Mouse (Mus musculus) ES-E14 (cell line): ENCODE data around the gene Prkcb.

ENCODE experiments used
- CHD2 ChIP-seq: IDR thresholded peaks from 2 replicates; pipeline ENCODE4 v1.6.1; 2014; ENCODE audit warnings: mild to moderate bottlenecking, low read depth, low read length, inconsistent platforms
- HCFC1 ChIP-seq: IDR thresholded peaks from 2 replicates; pipeline ENCODE4 v1.6.1; 2012; ENCODE audit warnings: low read length, inconsistent platforms, borderline replicate concordance; ENCODE audit not compliant: insufficient read depth
- MAFK ChIP-seq: IDR thresholded peaks from 2 replicates; pipeline ENCODE4 v1.6.1; 2014; ENCODE audit warnings: mild to moderate bottlenecking, low read depth, low read length, inconsistent platforms; ENCODE audit not compliant: insufficient read depth
- ZC3H11A ChIP-seq: IDR thresholded peaks from 2 replicates; pipeline ENCODE4 v1.6.1; 2012; ENCODE audit warnings: low read depth, mild to moderate bottlenecking, inconsistent platforms, low read length, borderline replicate concordance
- ZNF384 ChIP-seq: IDR thresholded peaks from 2 replicates; pipeline ENCODE4 v1.6.1; 2012; ENCODE audit warnings: low read depth, low read length, inconsistent platforms

DNA sequence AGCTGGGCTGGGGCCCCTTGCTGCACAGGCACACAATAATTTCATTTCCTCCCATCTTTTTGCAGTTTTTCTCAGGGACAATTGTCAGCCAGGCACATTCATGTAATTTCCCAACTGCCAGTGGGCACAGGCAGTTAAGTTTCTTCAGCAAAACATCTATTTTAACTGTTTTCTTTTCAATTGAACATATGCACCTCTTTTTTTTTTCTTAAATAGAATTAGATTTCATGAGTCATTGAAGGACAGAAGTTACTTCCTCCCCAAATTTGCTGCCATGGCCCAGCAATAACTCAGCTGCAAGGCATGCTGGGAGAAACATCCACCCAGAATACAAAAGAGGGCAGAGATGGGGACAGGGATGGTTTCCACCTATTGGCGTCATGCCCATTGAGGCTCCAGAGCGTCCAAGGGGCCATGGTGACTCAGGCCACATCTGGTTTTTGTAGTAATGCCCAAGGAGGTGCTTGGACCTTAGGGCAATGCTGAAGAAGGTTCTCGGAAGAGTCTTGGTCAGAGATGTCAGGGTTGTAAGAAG, 284.6 kb downstream of the Prkcb start:
- TF ChIP-seq ZNF384 = no peak
- TF ChIP-seq ZC3H11A = no peak
- TF ChIP-seq HCFC1 = no peak
- no peak for TF ChIP-seq MAFK
- no peak for TF ChIP-seq CHD2
